In genomic region chr6:97985658-97986057, GRCm38 (mm10) we compare ENCODE assay signal across 18 mouse cellular contexts.
"Had no signal": no experiment of that assay in that cellular context is flagged by ENCODE, and none has a peak within 500 bp of the region (broad histone marks: within the 10 kb centered on the region; RNA-seq: fewer than 3 reads in every experiment).

No protein-coding gene starts in this region.

- H3K4me3 ChIP-seq: lung, embryonic 15.5 days; megakaryocyte, embryonic 14.5 days; midbrain, embryonic 13.5 days; midbrain, embryonic 15.5 days; neural tube, embryonic 13.5 days; stomach, embryonic 15.5 days had no signal

- H3K27ac ChIP-seq: lung, embryonic 15.5 days; macrophage; midbrain, embryonic 13.5 days; midbrain, embryonic 15.5 days; neural tube, embryonic 13.5 days; stomach, embryonic 15.5 days; stomach, postnatal 0 days had no signal

- H3K4me1 ChIP-seq: lung, embryonic 15.5 days; megakaryocyte, embryonic 14.5 days; midbrain, embryonic 13.5 days; midbrain, embryonic 15.5 days; neural tube, embryonic 13.5 days; stomach, embryonic 15.5 days had no signal

- H3K27me3 ChIP-seq: lung, embryonic 15.5 days; megakaryocyte, embryonic 14.5 days; midbrain, embryonic 13.5 days; midbrain, embryonic 15.5 days; neural tube, embryonic 13.5 days; stomach, embryonic 15.5 days had no signal

- DNase-seq: liver, postnatal 0 days; lung, adult 2 months; lung, postnatal 14 days; lung, postnatal 36 days; right cerebral cortex, postnatal 14 days; thymus, adult 2 months; thymus, postnatal 25 days; thymus, postnatal 4 days had no signal

- H3K4me2 ChIP-seq: lung, embryonic 15.5 days; midbrain, embryonic 11.5 days; midbrain, embryonic 13.5 days; midbrain, embryonic 15.5 days; neural tube, embryonic 13.5 days; stomach, embryonic 15.5 days had no signal

- H3K36me3 ChIP-seq: lung, embryonic 15.5 days; midbrain, embryonic 13.5 days; midbrain, embryonic 15.5 days; neural tube, embryonic 13.5 days; stomach, embryonic 15.5 days had no signal

- ATAC-seq: liver, postnatal 0 days; lung, postnatal 0 days; midbrain, embryonic 13.5 days; midbrain, embryonic 15.5 days had no signal

- H3K9me3 ChIP-seq: lung, embryonic 15.5 days; megakaryocyte, embryonic 14.5 days; midbrain, embryonic 13.5 days; midbrain, embryonic 15.5 days; neural tube, embryonic 13.5 days; stomach, embryonic 15.5 days had no signal

- H3K9ac ChIP-seq: liver, postnatal 0 days; lung, embryonic 15.5 days; midbrain, embryonic 13.5 days; midbrain, embryonic 15.5 days; neural tube, embryonic 13.5 days; stomach, embryonic 15.5 days had no signal
